Mouse (Mus musculus): ENCODE measurements at regions not wholly inside any gene's neighbourhood (a gene's known extent, or its start where the extent isn't known, plus 50 kb on each side); places are given as distances from the start of the nearest gene placed in this dataset.

DNA sequence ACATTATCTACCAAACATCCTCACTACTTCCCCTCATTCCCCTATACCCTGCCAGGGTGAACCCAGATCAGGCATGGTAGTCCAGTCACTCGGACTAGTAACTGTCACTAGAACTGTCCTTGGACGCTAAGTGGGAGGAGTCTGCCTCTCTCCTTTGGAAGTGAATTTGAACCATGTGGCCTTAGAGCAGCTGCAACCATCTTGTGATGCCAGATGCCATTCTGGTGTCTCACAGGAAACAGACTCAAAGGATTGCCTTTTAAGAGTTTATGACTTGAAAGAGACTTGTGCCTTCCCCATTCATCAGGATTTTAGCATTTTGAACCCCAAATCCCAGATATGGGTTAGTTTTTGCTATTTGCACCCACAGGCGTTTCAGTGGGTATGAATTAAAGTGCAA, 56.9 kb upstream of the Sestd1 start:
- TF ChIP-seq POLR2A (IDR thresholded peaks at IDR 0.05; ENCODE audit: extremely low read depth, insufficient read depth, low read length) (no peak), CTCF (IDR thresholded peaks at IDR 0.05; ENCODE audit: extremely low read depth, insufficient read depth, low read length) (no peak)
- no peak overlapping the region for H3K4me3 ChIP-seq (ENCODE audit: insufficient read depth, low read length)

DNA sequence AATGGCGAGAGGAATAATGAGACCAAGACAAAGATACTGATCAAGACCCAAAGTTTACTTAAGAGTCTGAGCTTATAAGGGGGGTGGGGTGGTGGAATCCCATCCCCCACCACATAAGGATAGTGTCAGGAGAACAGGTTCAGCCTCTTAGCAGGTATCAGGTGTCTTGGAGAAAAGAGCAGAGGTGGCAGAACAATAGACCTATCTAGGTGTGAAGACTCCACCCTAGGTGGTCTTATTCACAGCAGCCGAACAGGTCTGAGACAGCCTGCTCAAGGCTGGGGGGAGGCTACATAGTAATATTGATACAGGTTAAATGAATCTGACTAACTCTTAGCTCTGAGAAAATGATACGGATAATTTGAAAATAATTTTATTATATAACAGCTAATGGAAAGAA, 56.4 kb upstream of the Sestd1 start:
- TF ChIP-seq CTCF (IDR thresholded peaks at IDR 0.05; ENCODE audit: extremely low read depth, insufficient read depth, low read length) (no peak), POLR2A (IDR thresholded peaks at IDR 0.05; ENCODE audit: extremely low read depth, insufficient read depth, low read length) (no peak)
- no peak overlapping the region for H3K4me3 ChIP-seq (ENCODE audit: insufficient read depth, low read length)
- no peak overlapping the region for H3K27ac ChIP-seq (ENCODE audit: insufficient read depth, low read length)
- no peaks in the 10 kb centered on the region for H3K4me1 ChIP-seq (ENCODE audit: control insufficient read depth, insufficient read depth, low read length)

More for the DNA sequence above, 56.9 kb upstream of the Sestd1 start:
- Histone ChIP-seq H3K4me1 (ENCODE audit: control insufficient read depth, insufficient read depth, low read length) (no peaks in the 10 kb centered on the region), H3K27ac (ENCODE audit: insufficient read depth, low read length) (no peak overlapping the region)

DNA sequence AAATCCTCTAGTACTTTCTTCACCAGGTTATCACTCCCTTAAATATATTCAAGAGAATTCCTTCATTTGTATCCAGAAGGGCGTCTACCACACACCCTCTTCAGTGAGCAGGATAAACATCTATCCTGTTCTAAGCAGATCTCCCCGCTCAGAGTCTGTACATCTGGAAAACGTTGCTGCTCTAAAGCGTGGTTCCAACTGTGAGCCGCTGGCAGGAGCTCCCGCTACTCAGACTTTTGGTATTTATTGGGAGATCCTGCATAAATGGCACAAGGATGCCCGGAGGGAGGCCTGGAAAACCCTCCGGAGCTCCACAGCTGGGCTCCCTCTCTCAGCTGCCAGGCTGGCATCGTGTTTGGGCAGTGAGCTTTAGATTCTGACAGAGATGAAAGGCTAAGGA, 54.3 kb upstream of the Sestd1 start:
- Histone ChIP-seq H3K4me3 (ENCODE audit: insufficient read depth, low read length) (no peak overlapping the region), H3K27ac (ENCODE audit: insufficient read depth, low read length) (no peak overlapping the region), H3K4me1 (ENCODE audit: control insufficient read depth, insufficient read depth, low read length) (no peaks in the 10 kb centered on the region)
- TF ChIP-seq POLR2A (IDR thresholded peaks at IDR 0.05; ENCODE audit: extremely low read depth, insufficient read depth, low read length): no peak
- no peak for TF ChIP-seq CTCF (IDR thresholded peaks at IDR 0.05; ENCODE audit: extremely low read depth, insufficient read depth, low read length)

DNA sequence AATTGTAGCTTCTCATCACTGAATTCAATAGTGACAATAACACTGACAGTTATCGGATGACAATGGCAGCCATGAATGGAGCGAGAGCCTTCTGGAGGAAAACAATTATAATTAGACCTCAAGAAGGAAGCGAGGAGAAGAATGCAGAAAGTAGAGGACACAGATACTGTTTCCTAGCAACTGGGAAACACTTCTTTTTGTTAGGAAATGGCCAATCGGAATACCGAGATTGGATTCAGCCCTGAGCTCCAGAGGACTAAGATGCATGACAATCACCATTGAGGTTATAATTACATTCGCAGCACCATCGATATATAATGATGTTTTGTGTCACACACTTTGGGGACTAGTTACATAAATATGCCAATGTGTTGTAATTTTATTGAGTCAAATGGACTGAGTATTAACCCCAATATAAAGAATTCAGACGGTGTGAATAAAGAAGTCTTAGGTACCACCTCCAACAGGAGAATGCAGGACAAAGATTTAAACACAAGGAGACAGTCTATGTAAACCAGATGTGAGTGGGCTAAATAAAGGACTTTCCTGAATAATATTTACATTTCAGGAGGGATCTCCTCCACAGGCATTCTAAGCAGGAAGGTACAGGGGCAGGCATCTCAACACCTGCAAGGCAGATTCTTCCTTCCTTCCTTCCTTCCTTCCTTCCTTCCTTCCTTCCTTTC, 53.1 kb upstream of the Sestd1 start:
- H3K4me1 ChIP-seq (ENCODE audit: control insufficient read depth, insufficient read depth, low read length): no peaks in the 10 kb centered on the region
- no peak overlapping the region for H3K27ac ChIP-seq (ENCODE audit: insufficient read depth, low read length)
- TF ChIP-seq POLR2A (IDR thresholded peaks at IDR 0.05; ENCODE audit: extremely low read depth, insufficient read depth, low read length) (no peak), CTCF (IDR thresholded peaks at IDR 0.05; ENCODE audit: extremely low read depth, insufficient read depth, low read length) (no peak)
- H3K4me3 ChIP-seq (ENCODE audit: insufficient read depth, low read length): no peak overlapping the region
